Mouse (Mus musculus) limb, embryonic 14.5 days (tissue): Measurements from ENCODE around the gene Blzf1. TPM values are rescaled to one million over a fixed set of nuclear protein-coding genes. Genes with fewer than 3 reads are reported as not detected.

Source experiments
- ATAC-seq: fragments of 200-750 bp; cut with Nextera tagmentation; 2 replicates; pipeline ENCODE4 v1.8.0; 2017; ENCODE audit warnings: low read depth, moderate number of reproducible peaks, moderate TSS enrichment; ENCODE audit not compliant: low FRiP score
- DNase-seq: peaks from one replicate; pipeline ENCODE4 v3.0.0-alpha.2; 2015; ENCODE audit warnings: low spot score
- H3K27ac ChIP-seq: fragments of 300-500 bp; sonication (generic); replicated peaks from 2 replicates; pipeline ENCODE4 v1.5.1; 2014; ENCODE audit warnings: low read depth, mild to moderate bottlenecking, low read length, moderate library complexity, mixed read lengths
- H3K27me3 ChIP-seq: fragments of 300-500 bp; sonication (generic); 2 replicates; pipeline ENCODE4 v1.6.1; 2014; ENCODE audit warnings: low read length, mixed read lengths; ENCODE audit not compliant: control insufficient read depth, insufficient read depth
- H3K36me3 ChIP-seq: fragments of 300-500 bp; sonication (generic); 2 replicates; pipeline ENCODE4 v1.6.1; 2014; ENCODE audit warnings: mild to moderate bottlenecking, low read length, moderate library complexity, mixed read lengths; ENCODE audit not compliant: control insufficient read depth, insufficient read depth
- H3K4me1 ChIP-seq: fragments of 300-500 bp; sonication (generic); 2 replicates; pipeline ENCODE4 v1.6.1; 2014; ENCODE audit warnings: antibody characterized with exemption, low read length, mixed read lengths; ENCODE audit not compliant: control insufficient read depth, insufficient read depth
- H3K4me2 ChIP-seq: fragments of 300-500 bp; sonication (generic); replicated peaks from 2 replicates; pipeline ENCODE4 v1.6.1; 2014; ENCODE audit warnings: low read depth, mild to moderate bottlenecking, low read length, moderate library complexity; ENCODE audit not compliant: severe bottlenecking
- H3K4me3 ChIP-seq: fragments of 300-500 bp; sonication (generic); replicated peaks from 2 replicates; pipeline ENCODE4 v1.5.1; 2014; ENCODE audit warnings: low read length
- H3K9ac ChIP-seq: fragments of 300-500 bp; sonication (generic); 2 replicates; pipeline ENCODE4 v1.6.1; 2014; ENCODE audit warnings: mild to moderate bottlenecking, low read depth, low read length, moderate library complexity; ENCODE audit not compliant: severe bottlenecking
- H3K9me3 ChIP-seq: fragments of 300-500 bp; sonication (generic); 2 replicates; pipeline ENCODE4 v1.6.1; 2016; ENCODE audit warnings: low read length; ENCODE audit not compliant: control insufficient read depth
- POLR2A ChIP-seq: fragments of 200-500 bp; IDR thresholded peaks from 2 replicates; pipeline ENCODE4 v1.8.0; 2012; ENCODE audit warnings: inconsistent platforms, mild to moderate bottlenecking, moderate library complexity, borderline replicate concordance; ENCODE audit not compliant: insufficient read depth, insufficient read length; ENCODE audit errors: extremely low read depth
- WGBS: fragments of 180-500 bp; shearing (Covaris S2); extraction: QIAGEN DNeasy Blood & Tissue Kit; methylation state at CpG from one replicate; pipeline ENCODE4 v1.1.7; 2014; 5-methylcytosine and 5-hydroxymethylcytosine counted together
- polyA plus RNA-seq, 2 experiments: library from polyadenylated mRNA; depleted of rRNA in 1 of 2; stranded (reverse) in 1 of 2; unstranded in 1 of 2; fragments of >200 nt; fragmentation: Nextera tagmentation in 1 of 2; extraction: Ambion mirVana in 1 of 2; gene quantifications; 2 replicates each; pipeline versions ENCODE4 v1.2.1 to v1.2.3; 2012 to 2014

Gene Blzf1
- polyA plus RNA-seq, 2 experiments, result 18.1 to 30.0 TPM

DNA sequence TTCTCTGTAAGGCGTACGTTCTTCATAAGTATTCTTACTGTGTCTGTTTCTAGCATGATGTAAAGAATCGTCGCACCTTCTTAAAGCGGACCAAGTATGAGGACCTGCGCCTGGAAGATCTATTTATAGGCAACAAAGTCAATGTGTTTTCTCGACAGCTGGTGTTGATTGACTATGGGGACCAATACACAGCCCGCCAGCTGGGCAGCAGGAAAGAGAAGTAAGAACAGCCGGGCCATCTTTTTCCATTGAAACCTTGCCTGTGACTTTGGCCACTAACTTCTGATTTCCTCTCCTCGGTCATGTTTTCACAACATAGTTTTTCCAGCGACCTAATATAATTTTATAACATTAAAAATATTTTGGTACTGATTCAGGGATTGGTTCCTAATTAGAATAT is 25.3 kb upstream of the Blzf1 start:
- H3K27me3 ChIP-seq, result no peaks in the 10 kb centered on the region
- no peaks in the 10 kb centered on the region for H3K4me1 ChIP-seq
- no peak overlapping the region for H3K4me2 ChIP-seq
- 62% methylated on average over 11 of the region's 11 CpGs for WGBS
- no peak overlapping the region for H3K4me3 ChIP-seq
- peaks cover 23% of the 10 kb centered on the region for H3K36me3 ChIP-seq
- H3K27ac ChIP-seq, result no peak overlapping the region
- TF ChIP-seq POLR2A, result no peak
- no peak overlapping the region for H3K9ac ChIP-seq
- ATAC-seq, result no peak
- no peaks in the 10 kb centered on the region for H3K9me3 ChIP-seq
- DNase-seq, result no peak

GRCm38 (mm10) chr1:164327764-164328163 is 20.5 kb upstream of the Blzf1 start:
- no peak for TF ChIP-seq POLR2A
- H3K9me3 ChIP-seq, result no peaks in the 10 kb centered on the region
- 59% methylated on average over 7 of the region's 7 CpGs for WGBS

GRCm38 (mm10) chr1:164326600-164327155 is 19.4 kb upstream of the Blzf1 start:
- Histone ChIP-seq H3K4me2 (no peak overlapping the region), H3K4me3 (no peak overlapping the region), H3K27ac (no peak overlapping the region), H3K9me3 (no peaks in the 10 kb centered on the region), H3K4me1 (no peaks in the 10 kb centered on the region), H3K27me3 (no peaks in the 10 kb centered on the region), H3K9ac (no peak overlapping the region), H3K36me3 (peaks cover 5% of the 10 kb centered on the region; the same call in 1 of the 2 replicates)
- no peak for ATAC-seq
- DNase-seq, result no peak
- TF ChIP-seq POLR2A, result no peak
- 45% methylated on average over 6 of the region's 6 CpGs for WGBS

More at GRCm38 (mm10) chr1:164327764-164328163, 20.5 kb upstream of the Blzf1 start:
- DNase-seq (no peak), ATAC-seq (no peak)
- Histone ChIP-seq H3K4me2 (no peak overlapping the region), H3K27me3 (no peaks in the 10 kb centered on the region), H3K9ac (no peak overlapping the region), H3K4me1 (no peaks in the 10 kb centered on the region), H3K4me3 (no peak overlapping the region), H3K27ac (no peak overlapping the region), H3K36me3 (peaks cover 5% of the 10 kb centered on the region; the same call in 1 of the 2 replicates)

- no peak overlapping the region for H3K4me3 ChIP-seq
- H3K4me1 ChIP-seq, result 0 out of 2 replicates have a peak, but pooled peaks cover 2% of the 10 kb centered on the region
- TF ChIP-seq POLR2A, result no peak
- ATAC-seq, result no peak
- no peak for DNase-seq
- no peaks in the 10 kb centered on the region for H3K36me3 ChIP-seq
- WGBS, result 93% methylated on average over 2 of the region's 2 CpGs
- H3K4me2 ChIP-seq, result no peak overlapping the region
- H3K27ac ChIP-seq, result no peak overlapping the region
- no peaks in the 10 kb centered on the region for H3K27me3 ChIP-seq
- no peak overlapping the region for H3K9ac ChIP-seq
- H3K9me3 ChIP-seq, result no peaks in the 10 kb centered on the region
Measured at GRCm38 (mm10) chr1:164324878-164325277, 17.6 kb upstream of the Blzf1 start.

DNA sequence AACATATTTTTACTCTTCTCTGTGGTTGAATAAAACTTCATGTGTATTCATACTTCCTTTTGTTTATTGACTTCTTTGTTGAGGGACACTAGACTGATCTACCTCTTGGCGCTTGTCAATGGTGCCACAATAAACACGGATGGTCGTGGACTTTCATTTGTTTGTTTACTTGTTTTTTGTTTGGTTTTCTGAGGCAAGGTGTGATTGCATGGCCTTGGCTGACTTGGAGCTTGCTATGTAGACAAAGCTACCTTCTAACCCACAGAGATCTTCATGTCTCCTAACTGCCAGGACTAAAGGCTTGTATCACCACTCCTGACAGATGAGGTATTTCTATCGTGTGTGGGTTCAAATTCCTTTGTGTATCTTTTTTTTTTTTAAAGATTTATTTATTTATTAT is 16.9 kb upstream of the Blzf1 start:
- no peak overlapping the region for H3K27ac ChIP-seq
- DNase-seq, result no peak

More for the DNA sequence above, 16.9 kb upstream of the Blzf1 start:
- Histone ChIP-seq H3K36me3 (no peaks in the 10 kb centered on the region), H3K27me3 (no peaks in the 10 kb centered on the region), H3K4me3 (no peak overlapping the region), H3K9ac (no peak overlapping the region), H3K9me3 (no peaks in the 10 kb centered on the region), H3K4me2 (no peak overlapping the region), H3K4me1 (0 out of 2 replicates have a peak, but pooled peaks cover 2% of the 10 kb centered on the region)
- ATAC-seq, result no peak
- TF ChIP-seq POLR2A, result no peak
- 92% methylated on average over 4 of the region's 4 CpGs for WGBS
